Mouse (Mus musculus) liver, adult 2 months (tissue): ENCODE measurements around the gene Bmp2k. TPM values are rescaled to one million over a fixed set of nuclear protein-coding genes. Genes with fewer than 3 reads are reported as not detected.

Experiments
- DNase-seq: peaks from one replicate; pipeline ENCODE4 v3.0.0-alpha.2; 2011; ENCODE audit warnings: low read depth, low spot score; ENCODE audit errors: extremely low read depth
- H3K27ac ChIP-seq: fragments of 200-500 bp; replicated peaks from 2 replicates; pipeline ENCODE4 v1.5.1; 2012; ENCODE audit warnings: low read depth, mild to moderate bottlenecking, control low read depth, inconsistent platforms, low read length; ENCODE audit not compliant: insufficient read depth
- H3K27me3 ChIP-seq: fragments of 200-500 bp; 2 replicates; pipeline ENCODE4 v1.6.1; 2012; ENCODE audit warnings: mild to moderate bottlenecking, moderate library complexity, low read length, inconsistent platforms; ENCODE audit not compliant: control insufficient read depth, insufficient read depth
- H3K36me3 ChIP-seq: fragments of 200-500 bp; 2 replicates; pipeline ENCODE4 v1.6.1; 2012; ENCODE audit warnings: low read length, inconsistent platforms; ENCODE audit not compliant: control insufficient read depth, insufficient read depth
- H3K4me1 ChIP-seq: fragments of 200-500 bp; 2 replicates; pipeline ENCODE4 v1.6.1; 2011; ENCODE audit warnings: low read length; ENCODE audit not compliant: control insufficient read depth, insufficient read depth
- H3K4me3 ChIP-seq: fragments of 200-500 bp; 2 replicates; pipeline ENCODE4 v1.5.1; 2011; ENCODE audit warnings: low read depth, mild to moderate bottlenecking, control low read depth, low read length, moderate library complexity; ENCODE audit not compliant: insufficient read depth
- H3K79me2 ChIP-seq: fragments of 200-500 bp; 2 replicates; pipeline ENCODE4 v1.6.1; 2012; ENCODE audit warnings: inconsistent platforms, mild to moderate bottlenecking, low read length, moderate library complexity; ENCODE audit not compliant: control insufficient read depth, insufficient read depth
- H3K9ac ChIP-seq: fragments of 200-500 bp; 2 replicates; pipeline ENCODE4 v1.6.1; 2012; ENCODE audit warnings: low read depth, mild to moderate bottlenecking, control low read depth, inconsistent platforms, low read length
- CTCF ChIP-seq: fragments of 200-500 bp; IDR thresholded peaks from 2 replicates; pipeline ENCODE4 v1.5.1; 2011; ENCODE audit warnings: low read depth, low read length, control low read depth
- POLR2A ChIP-seq: fragments of 200-500 bp; IDR thresholded peaks from 2 replicates; pipeline ENCODE4 v1.6.1; 2011; ENCODE audit warnings: low read length, control low read depth; ENCODE audit not compliant: insufficient read depth; ENCODE audit errors: extremely low read depth
- WGBS: fragments of 180-500 bp; shearing (Covaris S2); methylation state at CpG from one replicate; pipeline ENCODE4 v1.1.7; 2018; 5-methylcytosine and 5-hydroxymethylcytosine counted together
- polyA plus RNA-seq: library from polyadenylated mRNA; depleted of rRNA; stranded (reverse); fragments of >200 nt; gene quantifications from 2 replicates; pipeline ENCODE4 v1.2.3, GENCODE M21; 2012
- total RNA-seq: library from RNA; depleted of rRNA; stranded (reverse); fragments of >200 nt; gene quantifications from 2 replicates; pipeline ENCODE4 v1.2.3, GENCODE M21; 2014

Bmp2k gene
- total and polyA plus RNA-seq, 2 experiments: 2.9 to 7.1 TPM

GRCm38 (mm10) chr5:96954040-96954439 is 43.4 kb upstream of the Bmp2k start:
- Histone ChIP-seq H3K9ac (no peak overlapping the region), H3K79me2 (no peaks in the 10 kb centered on the region), H3K4me3 (no peak overlapping the region), H3K27me3 (no peaks in the 10 kb centered on the region), H3K27ac (no peak overlapping the region), H3K4me1 (no peaks in the 10 kb centered on the region), H3K36me3 (no peaks in the 10 kb centered on the region)
- no peak for DNase-seq
- 90% methylated on average over 11 of the region's 11 CpGs for WGBS
- no peak for TF ChIP-seq POLR2A
- no peak for TF ChIP-seq CTCF

- H3K36me3 ChIP-seq: no peaks in the 10 kb centered on the region
- H3K9ac ChIP-seq: no peak overlapping the region
- no peak overlapping the region for H3K4me3 ChIP-seq
- H3K27ac ChIP-seq: no peak overlapping the region
- 95% methylated on average over 10 of the region's 10 CpGs for WGBS
- no peaks in the 10 kb centered on the region for H3K4me1 ChIP-seq
- H3K27me3 ChIP-seq: no peaks in the 10 kb centered on the region
- TF ChIP-seq POLR2A (no peak), CTCF (no peak)
- no peaks in the 10 kb centered on the region for H3K79me2 ChIP-seq
- no peak for DNase-seq
Measured at GRCm38 (mm10) chr5:96954466-96955027, 42.9 kb upstream of the Bmp2k start.

GRCm38 (mm10) chr5:96956926-96957325 is 40.6 kb upstream of the Bmp2k start:
- H3K79me2 ChIP-seq: no peaks in the 10 kb centered on the region
- no peaks in the 10 kb centered on the region for H3K36me3 ChIP-seq
- no peak overlapping the region for H3K9ac ChIP-seq
- peaks cover 2% of the 10 kb centered on the region; the same call in 1 of the 2 replicates for H3K4me1 ChIP-seq
- WGBS: 77% methylated on average over 3 of the region's 3 CpGs
- no peak overlapping the region for H3K27ac ChIP-seq
- TF ChIP-seq POLR2A (no peak), CTCF (no peak)
- no peak for DNase-seq
- no peaks in the 10 kb centered on the region for H3K27me3 ChIP-seq
- no peak overlapping the region for H3K4me3 ChIP-seq

GRCm38 (mm10) chr5:96961122-96961521 is 36.4 kb upstream of the Bmp2k start:
- Histone ChIP-seq H3K36me3 (no peaks in the 10 kb centered on the region), H3K27ac (no peak overlapping the region), H3K79me2 (no peaks in the 10 kb centered on the region), H3K4me3 (no peak overlapping the region), H3K27me3 (no peaks in the 10 kb centered on the region), H3K4me1 (peaks cover 2% of the 10 kb centered on the region; the same call in 1 of the 2 replicates), H3K9ac (no peak overlapping the region)
- 24% methylated on average over 5 of the region's 5 CpGs for WGBS
- peak; percentile 84 for DNase-seq
- TF ChIP-seq POLR2A: no peak
- TF ChIP-seq CTCF: no peak

GRCm38 (mm10) chr5:96961852-96962251 is 35.6 kb upstream of the Bmp2k start:
- DNase-seq: no peak
- TF ChIP-seq POLR2A (no peak), CTCF (no peak)
- Histone ChIP-seq H3K9ac (no peak overlapping the region), H3K4me3 (no peak overlapping the region), H3K4me1 (peaks cover 2% of the 10 kb centered on the region; the same call in 1 of the 2 replicates), H3K27me3 (no peaks in the 10 kb centered on the region), H3K36me3 (no peaks in the 10 kb centered on the region), H3K79me2 (no peaks in the 10 kb centered on the region), H3K27ac (no peak overlapping the region)

- Histone ChIP-seq H3K36me3 (no peaks in the 10 kb centered on the region), H3K27ac (no peak overlapping the region), H3K4me1 (peaks cover 2% of the 10 kb centered on the region; the same call in 1 of the 2 replicates), H3K4me3 (no peak overlapping the region), H3K79me2 (no peaks in the 10 kb centered on the region), H3K27me3 (no peaks in the 10 kb centered on the region), H3K9ac (no peak overlapping the region)
- no peak for TF ChIP-seq CTCF
- TF ChIP-seq POLR2A: no peak
- WGBS: 83% methylated on average over 8 of the region's 8 CpGs
- DNase-seq: no peak
Measured at GRCm38 (mm10) chr5:96962252-96962933, 35.1 kb upstream of the Bmp2k start.
